Mouse (Mus musculus) cerebellum, adult 8-10 months (tissue): ENCODE measurements around the gene Crtac1.

ENCODE experiments used
- DNase-seq: peaks from one replicate; pipeline ENCODE4 v3.0.0; 2022

The Crtac1 gene

DNA sequence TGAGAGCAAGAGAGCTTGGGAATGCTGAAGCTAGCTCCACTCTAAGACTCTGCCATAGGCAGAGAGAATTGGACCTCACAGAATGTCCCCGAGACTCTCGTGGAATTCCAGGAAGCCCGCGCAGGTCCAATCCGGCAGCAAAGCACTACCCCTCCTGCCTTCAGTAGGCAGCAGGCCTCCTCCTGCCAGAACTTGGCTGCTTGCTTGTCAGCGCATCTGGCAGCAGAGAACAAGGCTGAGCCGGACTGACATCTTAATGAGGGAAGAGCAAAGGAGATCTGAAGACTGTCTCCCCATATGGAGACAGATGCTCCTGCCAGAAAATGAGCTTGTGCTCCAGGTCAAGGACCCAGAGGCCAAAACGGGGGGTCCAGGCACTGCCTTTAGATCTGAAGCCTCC lies 16.5 kb downstream of the Crtac1 start:
- DNase-seq = no peak

DNA sequence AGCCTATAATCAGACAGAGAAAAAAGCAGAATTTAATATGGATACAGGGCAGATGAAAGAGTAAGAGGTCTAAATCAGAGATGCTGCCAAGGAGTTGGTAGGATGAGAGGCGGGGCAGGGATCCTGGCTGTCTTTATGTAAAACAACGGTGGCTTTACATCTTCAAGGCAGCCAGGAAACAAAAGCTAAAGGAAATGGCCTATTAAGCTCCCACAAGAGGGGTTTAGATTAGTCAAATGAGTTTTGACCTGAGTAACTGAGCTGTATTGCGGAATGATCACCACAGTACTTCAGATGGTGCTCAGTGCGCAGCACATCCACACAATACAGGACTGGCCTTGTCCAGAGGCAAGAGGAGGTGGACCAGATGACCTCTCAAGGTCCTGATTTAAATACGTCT lies 21.7 kb downstream of the Crtac1 start:
- no peak for DNase-seq

GRCm38 (mm10) chr19:42409226-42409625 lies 22.4 kb downstream of the Crtac1 start:
- DNase-seq = no peak

DNA sequence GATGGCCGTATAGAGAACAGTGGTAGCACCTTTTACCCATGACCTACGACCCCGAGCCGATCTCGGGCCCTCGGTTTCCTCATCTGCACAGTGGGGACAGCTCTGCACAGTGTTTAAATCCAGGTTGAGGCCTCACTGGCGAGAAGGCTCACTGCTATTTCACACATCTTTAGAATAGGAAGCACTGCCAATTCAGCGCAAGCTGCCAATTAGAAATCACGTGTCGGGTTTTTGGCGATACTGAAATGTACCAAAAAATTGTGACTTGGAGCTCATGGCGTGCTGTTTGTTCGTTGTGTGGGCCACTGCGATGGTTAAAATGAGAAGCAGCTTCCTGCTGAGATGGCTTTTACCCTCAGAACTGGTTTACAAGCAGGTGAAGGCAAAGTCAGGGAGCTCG lies 27.2 kb downstream of the Crtac1 start:
- no peak for DNase-seq

- DNase-seq = no peak
Measured at GRCm38 (mm10) chr19:42399974-42400373, 31.6 kb downstream of the Crtac1 start.

- no peak for DNase-seq
Measured at GRCm38 (mm10) chr19:42397281-42397680, 34.3 kb downstream of the Crtac1 start.

GRCm38 (mm10) chr19:42394848-42395534 lies 36.6 kb downstream of the Crtac1 start:
- DNase-seq = no peak

DNA sequence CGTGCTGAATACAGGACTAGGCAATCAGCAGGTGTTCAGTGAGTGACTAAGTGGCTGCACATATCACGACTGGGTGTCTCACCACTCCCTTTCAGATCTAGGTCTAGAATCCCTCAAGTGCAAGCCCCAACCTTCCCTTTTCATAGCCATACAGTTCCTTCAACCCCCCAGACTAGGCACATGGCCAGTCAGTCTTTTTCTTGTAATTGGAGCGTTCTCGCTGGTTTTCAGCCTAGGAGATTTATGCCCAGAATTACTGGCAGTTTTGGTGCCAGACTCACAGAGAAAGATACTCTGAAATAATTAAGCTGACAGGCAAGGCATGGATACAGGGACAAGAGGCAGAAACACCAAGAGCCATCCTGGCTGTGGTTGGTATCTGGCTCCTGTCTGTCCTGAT lies 37.7 kb downstream of the Crtac1 start:
- no peak for DNase-seq

DNA sequence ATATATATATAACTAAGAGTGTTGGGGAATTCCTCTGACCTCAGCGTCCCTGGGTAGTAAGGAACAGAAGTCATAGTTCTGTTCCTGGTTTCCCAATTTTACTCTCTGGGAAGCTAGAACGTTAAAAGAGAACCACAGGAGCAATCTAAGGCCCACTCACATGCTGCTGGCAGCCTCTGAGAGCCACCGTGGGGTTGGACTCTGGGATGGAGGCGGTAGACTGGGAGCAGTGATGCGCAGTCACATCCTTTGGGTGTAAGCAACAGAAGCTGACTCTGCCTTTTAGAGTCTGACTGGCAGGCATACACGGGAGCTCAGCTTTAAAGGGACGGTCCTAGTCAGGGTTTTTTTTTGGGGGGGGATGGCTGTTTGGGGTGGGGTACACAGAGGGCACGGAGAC lies 39.5 kb downstream of the Crtac1 start:
- DNase-seq = no peak

DNA sequence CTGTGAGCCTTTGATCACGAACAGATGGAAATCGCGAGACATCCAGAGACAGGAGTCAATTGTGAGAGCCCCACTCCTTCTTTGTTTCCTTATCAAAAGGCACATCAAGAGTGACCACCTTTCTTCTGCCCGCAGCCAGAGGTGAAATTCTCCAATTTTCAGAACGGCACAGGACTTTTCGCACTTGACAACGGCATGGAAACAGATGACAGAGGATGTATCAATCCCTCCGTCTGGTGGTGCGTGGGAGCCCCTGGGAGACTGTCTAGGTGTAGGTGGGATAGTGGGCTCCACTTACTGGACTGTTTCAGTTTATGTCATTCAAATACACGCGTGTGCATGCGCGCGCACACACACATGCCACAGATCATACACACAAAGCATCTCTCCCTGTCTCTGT lies 42.0 kb downstream of the Crtac1 start:
- DNase-seq = no peak

GRCm38 (mm10) chr19:42384981-42385598 lies 46.5 kb downstream of the Crtac1 start:
- DNase-seq = no peak

DNA sequence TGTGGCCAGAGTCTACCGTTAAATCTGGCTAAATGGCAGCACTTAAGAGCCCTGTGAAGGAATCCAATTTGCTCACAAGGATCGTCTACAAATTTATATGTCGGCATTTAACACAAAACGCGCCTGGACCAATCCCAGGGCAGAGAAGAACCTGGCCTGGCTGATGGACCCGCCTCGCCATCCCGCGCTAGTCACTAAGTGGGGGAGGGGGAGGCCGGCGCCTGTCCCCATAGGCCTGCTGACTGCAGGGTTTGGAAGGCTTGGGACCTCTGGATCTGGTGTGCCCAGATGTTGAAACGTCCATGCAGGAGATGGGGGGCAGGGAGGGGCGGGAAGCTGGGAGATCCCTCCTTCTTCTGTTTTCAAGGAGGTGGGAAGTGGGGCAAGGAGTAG lies 50.6 kb downstream of the Crtac1 start:
- DNase-seq = no peak

DNA sequence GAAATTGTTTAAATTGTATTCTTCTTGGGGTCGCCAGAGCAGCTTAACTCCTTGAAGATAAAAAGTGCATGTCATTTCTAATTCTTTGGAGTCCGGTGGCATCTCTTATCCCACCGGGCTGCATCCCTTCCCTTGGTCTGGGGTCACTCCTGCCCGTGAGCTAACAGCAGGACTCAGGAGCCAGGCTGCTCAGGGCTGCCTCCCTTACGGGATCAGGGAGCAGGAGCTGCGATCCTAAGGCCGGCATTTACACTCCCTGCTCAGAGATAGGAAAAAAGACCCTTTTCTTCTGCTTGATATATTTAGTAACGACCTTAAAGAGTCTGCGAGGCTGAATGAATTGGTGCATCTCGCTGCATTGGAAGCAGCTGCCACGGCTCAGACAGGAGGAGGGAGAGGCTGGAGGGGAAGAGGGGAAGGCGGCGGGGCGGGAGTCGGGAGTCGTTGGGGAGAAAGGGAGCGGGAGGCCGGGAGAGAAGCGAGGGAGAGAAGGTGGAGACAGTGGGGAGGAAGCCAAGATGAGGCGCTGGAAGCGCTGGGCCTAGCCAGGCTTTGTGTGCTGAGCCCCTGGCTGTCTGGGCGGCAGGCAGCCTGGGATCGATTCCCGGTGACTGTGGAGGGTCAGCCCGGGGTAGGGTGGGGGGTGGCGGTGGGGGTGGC lies 51.1 kb downstream of the Crtac1 start:
- no peak for DNase-seq

DNA sequence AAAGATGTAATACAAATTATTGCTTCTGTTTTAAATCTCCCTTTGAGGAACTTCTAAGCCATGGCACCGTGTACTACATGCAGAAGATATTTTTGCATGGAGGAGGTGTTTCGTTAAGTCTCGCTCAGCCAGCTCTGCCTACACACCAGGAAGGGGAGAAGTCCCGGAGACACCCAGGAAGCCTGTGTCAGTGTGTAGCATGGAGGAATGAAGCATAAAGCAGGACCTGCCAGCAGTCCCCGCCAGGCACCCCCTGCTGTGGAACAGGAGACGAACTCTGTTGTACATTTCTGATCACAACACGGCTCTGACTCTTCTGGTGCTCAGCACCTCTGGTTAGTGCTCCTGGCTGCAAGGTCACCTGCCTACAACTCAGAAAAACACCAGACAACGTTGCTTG lies 51.8 kb downstream of the Crtac1 start:
- no peak for DNase-seq

- no peak for DNase-seq
Measured at GRCm38 (mm10) chr19:42377206-42377605, 54.4 kb downstream of the Crtac1 start.

GRCm38 (mm10) chr19:42363551-42363950 lies 68.0 kb downstream of the Crtac1 start:
- no peak for DNase-seq

- no peak for DNase-seq
Measured at GRCm38 (mm10) chr19:42358406-42358805, 73.2 kb downstream of the Crtac1 start.

DNA sequence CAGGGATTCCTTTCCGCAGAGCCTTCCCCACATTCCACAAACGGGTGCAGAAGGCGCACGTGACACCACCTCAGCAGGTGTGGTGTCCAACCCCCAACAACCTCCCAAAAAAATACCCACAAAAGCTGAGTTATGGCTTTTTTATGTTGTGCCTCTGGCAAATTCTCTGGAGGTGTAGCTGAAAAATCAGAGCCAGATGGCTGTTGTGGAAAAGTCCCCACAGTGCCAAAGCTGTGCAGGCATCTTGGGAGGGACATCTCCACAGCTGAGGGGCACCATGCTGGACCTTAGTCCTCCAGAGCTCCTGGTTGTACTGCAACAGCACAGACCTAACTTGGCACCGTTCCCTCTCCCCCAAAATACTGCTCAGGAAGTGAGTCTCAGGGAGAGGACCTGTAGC lies 74.7 kb downstream of the Crtac1 start:
- DNase-seq = no peak

DNA sequence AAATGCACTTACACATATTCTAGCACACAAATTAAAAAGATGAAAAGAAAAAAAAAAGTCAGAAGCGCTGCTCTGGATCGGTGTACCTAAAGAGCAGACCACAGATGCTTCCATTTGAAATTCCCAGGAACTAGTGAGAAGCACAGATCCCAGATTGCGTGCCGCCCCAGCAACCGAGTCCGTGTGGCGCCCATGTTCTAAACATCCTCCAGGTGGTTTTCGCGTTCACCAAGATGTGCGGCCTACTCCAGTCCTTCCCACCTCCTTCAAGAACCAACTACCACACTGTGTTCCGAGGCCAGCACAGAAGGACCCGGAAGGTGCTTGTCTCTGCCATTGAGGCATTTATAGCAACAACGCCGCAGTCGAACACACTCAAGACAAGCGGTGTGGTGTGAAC lies 76.1 kb downstream of the Crtac1 start:
- no peak for DNase-seq

- DNase-seq = no peak
Measured at GRCm38 (mm10) chr19:42341183-42341582, 90.4 kb downstream of the Crtac1 start.

DNA sequence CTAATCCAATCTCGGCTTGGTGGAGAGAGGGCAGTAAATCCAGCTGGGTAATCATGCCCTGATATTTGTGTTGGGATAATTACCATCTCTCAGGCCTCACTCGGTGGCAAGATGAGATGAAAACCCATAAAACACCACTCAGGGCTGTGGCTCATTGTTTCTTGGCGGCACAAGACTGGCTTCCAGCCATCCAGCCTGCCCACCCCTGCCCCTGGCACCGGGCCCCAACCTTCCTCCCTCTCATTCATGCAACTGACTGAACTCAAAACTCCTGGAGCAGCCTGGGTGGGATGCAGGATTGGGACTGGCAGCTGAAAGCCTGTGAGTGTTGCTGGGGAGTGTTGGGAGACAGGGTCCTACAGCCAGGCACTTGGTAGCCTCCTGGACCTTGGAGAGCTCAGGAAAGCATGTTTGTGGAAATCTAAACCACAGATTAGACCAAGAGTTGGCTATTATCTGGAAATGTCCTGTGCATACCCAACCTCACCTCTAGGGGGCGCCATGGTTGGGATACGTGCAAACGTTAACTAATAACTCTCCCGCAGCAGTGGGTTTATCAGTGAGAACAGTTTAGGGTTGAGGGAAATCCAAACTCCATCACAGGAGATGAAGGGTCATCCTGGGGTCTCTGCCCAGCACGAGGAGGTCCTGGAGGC lies 99.4 kb downstream of the Crtac1 start:
- DNase-seq = no peak

DNA sequence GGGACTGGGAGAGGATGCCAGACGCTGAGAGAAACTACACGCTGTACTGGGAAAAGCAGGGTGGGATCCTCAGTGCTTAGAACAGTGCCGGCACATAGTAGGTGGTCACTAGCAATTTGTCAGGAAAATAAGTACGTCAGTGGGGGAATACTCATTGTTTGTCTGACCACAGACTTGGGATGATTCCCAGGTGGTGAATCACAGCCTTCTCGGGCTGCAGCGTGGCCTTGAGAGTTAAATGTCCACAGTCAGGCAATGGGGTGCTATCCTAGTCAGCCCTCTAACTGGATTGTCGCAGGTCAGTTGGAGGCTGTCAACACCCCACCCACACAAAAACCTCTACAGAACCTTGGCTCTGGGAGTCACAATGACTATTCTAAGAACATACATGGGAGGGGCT lies 100.1 kb downstream of the Crtac1 start:
- DNase-seq = no peak

GRCm38 (mm10) chr19:42328160-42328559 lies 103.4 kb downstream of the Crtac1 start:
- no peak for DNase-seq

DNA sequence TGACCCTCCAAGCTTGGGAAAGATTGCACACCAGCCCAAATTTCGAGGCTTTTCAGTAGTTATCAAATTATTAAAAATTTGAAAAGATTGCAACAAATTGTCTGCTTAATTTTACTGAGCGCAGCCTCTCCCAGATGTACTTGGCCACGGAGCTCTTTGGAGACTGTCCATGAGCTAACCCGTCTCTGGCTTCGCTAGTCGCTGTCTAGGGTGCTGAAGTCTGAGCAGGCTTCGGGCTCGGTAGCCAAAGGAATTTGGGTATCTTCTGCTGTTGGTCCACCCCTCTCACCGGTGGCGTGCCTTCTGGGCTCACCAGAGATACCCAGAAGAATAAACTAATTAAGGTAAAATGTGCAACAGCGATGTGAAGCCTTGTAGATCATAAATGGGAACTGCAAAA lies 105.7 kb downstream of the Crtac1 start:
- DNase-seq = no peak
